ENCODE assay signal across 11 mouse cellular contexts in the genomic region with DNA sequence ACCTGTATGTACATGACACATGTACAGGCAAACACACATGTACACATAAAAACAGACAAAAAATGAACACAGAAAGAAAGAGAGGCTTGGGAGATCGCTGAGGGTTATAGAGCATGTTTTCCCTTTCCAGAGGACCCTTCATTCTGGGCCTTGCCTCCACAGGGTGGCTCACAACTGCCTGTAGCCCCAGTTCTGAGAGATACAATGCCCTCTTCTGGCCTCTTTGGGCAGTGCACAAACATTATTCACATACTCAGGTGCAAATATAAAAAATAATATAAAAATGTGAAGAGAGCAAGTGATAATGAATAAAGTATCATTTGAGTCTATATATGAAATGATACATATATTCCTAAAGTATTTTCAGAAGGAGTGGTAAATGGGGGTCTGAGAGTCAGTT. TPM values are rescaled to one million over a fixed set of nuclear protein-coding genes. Genes with fewer than 3 reads are reported as not detected.
A peak's percentile ranks its signal among the peaks of the same experiment; 100 is the strongest.
DNase-seq lines count a peak whose midpoint lies in the region; ATAC-seq and TF ChIP-seq lines count a peak whose summit lies in the region.
"Had no signal": no experiment of that assay in that cellular context is flagged by ENCODE, and none has a peak within 500 bp of the region (broad histone marks: within the 10 kb centered on the region; RNA-seq: fewer than 3 reads in every experiment).

No protein-coding gene starts in this region.

- H3K9me3 ChIP-seq in lung, postnatal 0 days (ENCODE audit: low read length) = no peaks in the 10 kb centered on the region
- H3K9me3 ChIP-seq: hindbrain, embryonic 10.5 days; liver, embryonic 15.5 days had no signal

- 81% methylated on average over 1 of the region's 1 CpGs for WGBS in heart, adult 2 months
- 72% methylated on average over 1 of the region's 1 CpGs for WGBS in lung, postnatal 0 days

- DNase-seq in heart, adult 2 months = no peak
- no peak for DNase-seq in heart, postnatal 36 days
- DNase-seq in lung, postnatal 0 days (ENCODE audit: low spot score) = no peak
- DNase-seq in lung, adult 18-20 months = no peak
- DNase-seq in ES-CJ7 (ENCODE audit: low read depth, low spot score) = peak; percentile 74
- DNase-seq in lung, postnatal 14 days = peak; percentile 7
- DNase-seq in cerebellum, adult 18-20 months = no peak
- DNase-seq in frontal cortex, postnatal 25 days (ENCODE audit: low spot score in 2 of 2) = no peak

- H3K4me3 ChIP-seq in heart, adult 2 months = no peak overlapping the region
- no peak overlapping the region for H3K4me3 ChIP-seq in lung, postnatal 0 days (ENCODE audit: low read depth, low read length)
- H3K4me3 ChIP-seq: hindbrain, embryonic 10.5 days; liver, embryonic 15.5 days; myocyte had no signal

- peak; percentile 46 for TF ChIP-seq CTCF in heart, adult 2 months (IDR thresholded peaks at IDR 0.05)
- TF ChIP-seq CTCF in lung, postnatal 0 days (IDR thresholded peaks at IDR 0.05) = peak; percentile 43

- H3K4me1 ChIP-seq in heart, adult 2 months (ENCODE audit: control insufficient read depth, insufficient read depth, low read length) = no peaks in the 10 kb centered on the region
- no peaks in the 10 kb centered on the region for H3K4me1 ChIP-seq in lung, postnatal 0 days (ENCODE audit: insufficient read depth, low read depth, low read length)
- H3K4me1 ChIP-seq: hindbrain, embryonic 10.5 days had no signal

- H3K4me2 ChIP-seq in lung, postnatal 0 days (replicated peaks; ENCODE audit: low read depth, low read length) = no peak overlapping the region
- H3K4me2 ChIP-seq: liver, embryonic 15.5 days had no signal

- no peaks in the 10 kb centered on the region for H3K79me2 ChIP-seq in heart, adult 2 months (replicated peaks; ENCODE audit: control insufficient read depth, insufficient read depth, low read length)

- TF ChIP-seq POLR2A in heart, adult 2 months (IDR thresholded peaks at IDR 0.05; ENCODE audit: insufficient read depth, low read depth, low read length) = no peak

- H3K27ac ChIP-seq in heart, adult 2 months = no peak overlapping the region
- no peak overlapping the region for H3K27ac ChIP-seq in lung, postnatal 0 days (ENCODE audit: low read length)
- H3K27ac ChIP-seq: hindbrain, embryonic 10.5 days; liver, embryonic 15.5 days had no signal

- intact Hi-C loops in heart, adult 2 months (cut with DNase I) = no loop called here
- intact Hi-C loops in heart, postnatal 36 days (cut with DNase I) = loop anchor here (5.0 kb wide), 1 partner anchor 98 kb away; the partner anchor contains the start of gene Snapc5

- ATAC-seq in lung, postnatal 0 days = no peak

- H3K36me3 ChIP-seq in heart, adult 2 months (ENCODE audit: control insufficient read depth, insufficient read depth, low read length) = no peaks in the 10 kb centered on the region
- no peaks in the 10 kb centered on the region for H3K36me3 ChIP-seq in lung, postnatal 0 days (ENCODE audit: insufficient read depth, low read length)
- H3K36me3 ChIP-seq: hindbrain, embryonic 10.5 days; liver, embryonic 15.5 days had no signal

- H3K9ac ChIP-seq in heart, adult 2 months (ENCODE audit: low read depth, low read length) = no peak overlapping the region
- H3K9ac ChIP-seq in lung, postnatal 0 days (replicated peaks; ENCODE audit: low read depth) = no peak overlapping the region
- H3K9ac ChIP-seq: liver, embryonic 15.5 days had no signal

- no peaks in the 10 kb centered on the region for H3K27me3 ChIP-seq in heart, adult 2 months (ENCODE audit: control insufficient read depth, insufficient read depth, low read length)
- no peaks in the 10 kb centered on the region for H3K27me3 ChIP-seq in lung, postnatal 0 days (replicated peaks; ENCODE audit: insufficient read depth, low read length)
- H3K27me3 ChIP-seq: liver, embryonic 15.5 days had no signal

- TF ChIP-seq EP300 in heart, adult 2 months (IDR thresholded peaks at IDR 0.05; ENCODE audit: insufficient read depth, low read depth, low read length) = no peak
- TF ChIP-seq EP300 in lung, postnatal 0 days (IDR thresholded peaks at IDR 0.05) = no peak

RNA-seq across cellular contexts. Expression of gene Tipin, which starts 6.5 kb away (rescaled TPM):
- total RNA-seq in heart, adult 2 months (2021) = 1 to 10 TPM; 9.2 to 9.3 TPM
- 3.8 and 7.2 TPM in 2 replicates for polyA plus RNA-seq in heart, adult 2 months (2012; rRNA removed)
- total RNA-seq in heart, postnatal 36 days (2021) = 10 to 100 TPM; 10.5 to 10.9 TPM
- 59.8 and 70.2 TPM in 2 replicates for polyA plus RNA-seq in lung, postnatal 0 days (2015; fragmentation: Nextera tagmentation; extraction: Ambion mirVana)

RNA-seq across cellular contexts. Expression of gene Map2k1, which starts 21.5 kb away (rescaled TPM):
- 10 to 100 TPM; 47.2 to 47.5 TPM for total RNA-seq in heart, adult 2 months (2021)
- 30.0 and 43.3 TPM in 2 replicates for polyA plus RNA-seq in heart, adult 2 months (2012; rRNA removed)
- total RNA-seq in heart, postnatal 36 days (2021) = 10 to 100 TPM; 50.1 to 52.8 TPM
- polyA plus RNA-seq in lung, postnatal 0 days (2015; fragmentation: Nextera tagmentation; extraction: Ambion mirVana) = 67.1 and 77.6 TPM in 2 replicates

RNA-seq across cellular contexts. Expression of gene Uchl4, which starts 39.9 kb away (rescaled TPM):
- 1 to 10 TPM; 2.3 to 2.4 TPM for total RNA-seq in heart, adult 2 months (2021)
- polyA plus RNA-seq in heart, adult 2 months (2012; rRNA removed) = 0.21 and 0.44 TPM in 2 replicates
- 1 to 10 TPM; 1.8 to 3.1 TPM for total RNA-seq in heart, postnatal 36 days (2021)
- polyA plus RNA-seq in lung, postnatal 0 days (2015; fragmentation: Nextera tagmentation; extraction: Ambion mirVana) = 1.0 and 1.1 TPM in 2 replicates

Comparison
In these comparisons a context has a peak if more than half of its experiments do, and no peak if none do; other contexts are left out.
1. DNase-seq: peak in ES-CJ7 (single experiment) and lung, postnatal 14 days (single experiment); none in heart, adult 2 months (0 of 2), heart, postnatal 36 days (0 of 2), lung, postnatal 0 days (single experiment), lung, adult 18-20 months (0 of 2), cerebellum, adult 18-20 months (0 of 2) and frontal cortex, postnatal 25 days (0 of 2).